Mouse (Mus musculus) layer of hippocampus, postnatal 25 days (tissue): ENCODE results near the gene Cenpa. TPM values are rescaled to one million over a fixed set of nuclear protein-coding genes. Genes with fewer than 3 reads are reported as not detected.

Experiments
- DNase-seq, 2 experiments: peaks; one replicate each; pipeline ENCODE4 v3.0.0; 2022; ENCODE audit warnings: mixed read lengths in 2 of 2, low spot score in 1 of 2; ENCODE audit errors: extremely low spot score in 1 of 2
- total RNA-seq, 2 experiments: library from RNA; stranded (reverse); gene quantifications; 2 replicates each; pipeline ENCODE4 v1.2.3; 2021

Cenpa gene
- 1 to 10 TPM; 3.8 to 3.9 TPM for total RNA-seq

- DNase-seq = peak; percentile 61 to 62
Measured at GRCm38 (mm10) chr5:30666391-30667195, at the start of gene Cenpa. TSS of gene Cenpa (plus strand) at chr5:30666777.

GRCm38 (mm10) chr5:30617357-30617756 is 49.2 kb upstream of the Cenpa start:
- DNase-seq = no peak

GRCm38 (mm10) chr5:30617851-30618250 is 48.7 kb upstream of the Cenpa start:
- DNase-seq = no peak

GRCm38 (mm10) chr5:30618376-30619003 is 48.1 kb upstream of the Cenpa start:
- DNase-seq = no peak

- no peak for DNase-seq
Measured at GRCm38 (mm10) chr5:30619211-30619610, 47.4 kb upstream of the Cenpa start.

GRCm38 (mm10) chr5:30620567-30620966 is 46.0 kb upstream of the Cenpa start:
- DNase-seq = no peak

- DNase-seq = no peak
Measured at GRCm38 (mm10) chr5:30621211-30621790, 45.3 kb upstream of the Cenpa start.

- no peak for DNase-seq
Measured at GRCm38 (mm10) chr5:30621844-30622176, 44.8 kb upstream of the Cenpa start.

GRCm38 (mm10) chr5:30622177-30622840 is 44.3 kb upstream of the Cenpa start:
- no peak for DNase-seq

GRCm38 (mm10) chr5:30622841-30623185 is 43.8 kb upstream of the Cenpa start:
- no peak for DNase-seq

GRCm38 (mm10) chr5:30623380-30623779 is 43.2 kb upstream of the Cenpa start:
- no peak for DNase-seq

GRCm38 (mm10) chr5:30624311-30624710 is 42.3 kb upstream of the Cenpa start:
- no peak for DNase-seq

GRCm38 (mm10) chr5:30624908-30625307 is 41.7 kb upstream of the Cenpa start:
- no peak for DNase-seq

GRCm38 (mm10) chr5:30625379-30625778 is 41.2 kb upstream of the Cenpa start:
- no peak for DNase-seq

- no peak for DNase-seq
Measured at GRCm38 (mm10) chr5:30626331-30627105, 40.1 kb upstream of the Cenpa start.

GRCm38 (mm10) chr5:30628511-30628910 is 38.1 kb upstream of the Cenpa start:
- DNase-seq = no peak

- no peak for DNase-seq
Measured at GRCm38 (mm10) chr5:30630401-30630800, 36.2 kb upstream of the Cenpa start.

- DNase-seq = no peak
Measured at GRCm38 (mm10) chr5:30632134-30632533, 34.4 kb upstream of the Cenpa start.

GRCm38 (mm10) chr5:30636994-30637393 is 29.6 kb upstream of the Cenpa start:
- DNase-seq = no peak

GRCm38 (mm10) chr5:30638041-30638440 is 28.5 kb upstream of the Cenpa start:
- peak; percentile 58 to 80 for DNase-seq
